ENCODE assay signal across 18 mouse cellular contexts in genomic region chr14:119452797-119453196, GRCm38 (mm10).
"Had no signal": no experiment of that assay in that cellular context is flagged by ENCODE, and none has a peak within 500 bp of the region (broad histone marks: within the 10 kb centered on the region; RNA-seq: fewer than 3 reads in every experiment).

No protein-coding gene starts in this region.

- H3K4me3 ChIP-seq: lung, embryonic 15.5 days; megakaryocyte, embryonic 14.5 days; midbrain, embryonic 13.5 days; midbrain, embryonic 15.5 days; neural tube, embryonic 12.5 days; stomach, embryonic 15.5 days had no signal

- H3K27ac ChIP-seq: lung, embryonic 15.5 days; macrophage; midbrain, embryonic 13.5 days; midbrain, embryonic 15.5 days; neural tube, embryonic 12.5 days; stomach, embryonic 15.5 days; stomach, postnatal 0 days had no signal

- H3K4me1 ChIP-seq: lung, embryonic 15.5 days; megakaryocyte, embryonic 14.5 days; midbrain, embryonic 15.5 days; neural tube, embryonic 12.5 days; stomach, embryonic 15.5 days had no signal

- H3K9me3 ChIP-seq: lung, embryonic 15.5 days; midbrain, embryonic 13.5 days; midbrain, embryonic 15.5 days; neural tube, embryonic 12.5 days; stomach, embryonic 15.5 days had no signal

- H3K9ac ChIP-seq: liver, postnatal 0 days; lung, embryonic 15.5 days; midbrain, embryonic 13.5 days; midbrain, embryonic 15.5 days; neural tube, embryonic 12.5 days; stomach, embryonic 15.5 days had no signal

- H3K27me3 ChIP-seq: lung, embryonic 15.5 days; megakaryocyte, embryonic 14.5 days; midbrain, embryonic 13.5 days; midbrain, embryonic 15.5 days; neural tube, embryonic 12.5 days; stomach, embryonic 15.5 days had no signal

- H3K4me2 ChIP-seq: lung, embryonic 15.5 days; midbrain, embryonic 11.5 days; midbrain, embryonic 13.5 days; midbrain, embryonic 15.5 days; neural tube, embryonic 12.5 days; stomach, embryonic 15.5 days had no signal

- ATAC-seq: liver, postnatal 0 days; lung, postnatal 0 days; midbrain, embryonic 13.5 days; midbrain, embryonic 15.5 days had no signal

- DNase-seq: liver, postnatal 0 days; lung, adult 2 months; lung, postnatal 14 days; lung, postnatal 36 days; right cerebral cortex, postnatal 14 days; thymus, adult 2 months; thymus, postnatal 25 days; thymus, postnatal 4 days had no signal

- H3K36me3 ChIP-seq: lung, embryonic 15.5 days; midbrain, embryonic 13.5 days; midbrain, embryonic 15.5 days; neural tube, embryonic 12.5 days; stomach, embryonic 15.5 days had no signal
